9 mouse cellular contexts compared by ENCODE assay signal in the genomic region with DNA sequence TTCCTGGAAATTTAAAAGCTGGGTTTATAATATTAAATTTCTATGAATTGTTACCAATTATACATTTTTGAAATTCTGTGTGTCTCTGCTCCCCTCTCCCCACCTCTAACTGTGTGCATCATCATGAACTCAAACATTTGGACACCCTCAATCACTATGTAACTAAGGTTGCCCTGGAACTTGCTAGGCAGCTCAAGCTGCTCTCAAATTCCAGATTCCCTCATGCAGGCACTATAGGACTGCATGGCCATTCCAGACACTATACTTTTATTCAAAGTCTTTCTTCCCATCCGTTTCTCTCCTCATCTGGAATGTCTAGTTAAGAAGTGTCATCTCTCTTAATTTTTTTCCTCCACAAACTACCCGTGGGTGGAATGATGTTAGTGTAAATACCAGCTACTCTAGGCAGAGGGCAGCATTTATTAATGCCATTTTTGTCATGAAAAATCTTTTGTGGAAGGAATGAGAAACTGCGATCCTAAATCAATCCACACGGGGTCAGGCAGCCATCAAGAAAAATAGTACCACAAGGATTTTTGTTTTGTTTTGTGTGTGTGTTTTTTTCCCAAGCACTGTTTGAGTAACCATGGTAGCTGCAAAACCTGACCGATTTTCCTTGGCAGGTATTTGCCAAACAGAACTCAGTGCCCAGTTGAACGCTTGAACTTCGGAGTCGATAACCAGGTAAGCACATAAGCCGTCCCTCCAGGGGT. TPM values are rescaled to one million over a fixed set of nuclear protein-coding genes. Genes with fewer than 3 reads are reported as not detected.
DNase-seq lines count a peak whose midpoint lies in the region; ATAC-seq lines count a peak whose summit lies in the region.
"Had no signal": no experiment of that assay in that cellular context is flagged by ENCODE, and none has a peak within 500 bp of the region (broad histone marks: within the 10 kb centered on the region; RNA-seq: fewer than 3 reads in every experiment).

No protein-coding gene starts in this region.

- peak overlapping the region; percentile 32; the same call in 1 of the 2 replicates for H3K27ac ChIP-seq in forebrain, embryonic 10.5 days
- no peak overlapping the region for H3K27ac ChIP-seq in hindbrain, embryonic 16.5 days (ENCODE audit: low read depth, low read length)
- H3K27ac ChIP-seq in midbrain, embryonic 16.5 days (ENCODE audit: low read length) = no peak overlapping the region

- peak overlapping the region; percentile 35; the same call in 1 of the 2 replicates for H3K4me2 ChIP-seq in hindbrain, embryonic 16.5 days (ENCODE audit: low read length)
- H3K4me2 ChIP-seq in midbrain, embryonic 16.5 days (ENCODE audit: low read length) = peak overlapping the region; percentile 27

- peak; percentile 78 for ATAC-seq in hindbrain, embryonic 16.5 days
- ATAC-seq in midbrain, embryonic 16.5 days = peak; percentile 83

- peaks cover 13% of the 10 kb centered on the region for H3K4me1 ChIP-seq in forebrain, embryonic 10.5 days
- H3K4me1 ChIP-seq in hindbrain, embryonic 16.5 days (ENCODE audit: control insufficient read depth, insufficient read depth, low read depth, low read length) = no peaks in the 10 kb centered on the region
- H3K4me1 ChIP-seq in midbrain, embryonic 16.5 days (ENCODE audit: control insufficient read depth, insufficient read depth, low read length) = no peaks in the 10 kb centered on the region

- no peak overlapping the region for H3K4me3 ChIP-seq in forebrain, embryonic 10.5 days
- H3K4me3 ChIP-seq in hindbrain, embryonic 16.5 days (ENCODE audit: low read length) = no peak overlapping the region
- no peak overlapping the region for H3K4me3 ChIP-seq in midbrain, embryonic 16.5 days (ENCODE audit: low read depth, low read length)

- H3K9me3 ChIP-seq in forebrain, embryonic 10.5 days = no peaks in the 10 kb centered on the region
- H3K9me3 ChIP-seq in hindbrain, embryonic 16.5 days (ENCODE audit: control insufficient read depth, low read length) = no peaks in the 10 kb centered on the region
- H3K9me3 ChIP-seq in midbrain, embryonic 16.5 days (replicated peaks; ENCODE audit: control insufficient read depth, low read length, poor library complexity, severe bottlenecking) = no peaks in the 10 kb centered on the region; the same call in 1 of the 2 replicates

- 40% methylated on average over 9 of the region's 9 CpGs for WGBS in forebrain, embryonic 10.5 days
- 35% methylated on average over 9 of the region's 9 CpGs for WGBS in hindbrain, embryonic 16.5 days
- WGBS in midbrain, embryonic 16.5 days = 27% methylated on average over 9 of the region's 9 CpGs

- H3K27me3 ChIP-seq in forebrain, embryonic 10.5 days (ENCODE audit: poor library complexity, severe bottlenecking) = no peaks in the 10 kb centered on the region
- no peaks in the 10 kb centered on the region for H3K27me3 ChIP-seq in hindbrain, embryonic 16.5 days (replicated peaks; ENCODE audit: control insufficient read depth, insufficient read depth, low read length)
- H3K27me3 ChIP-seq in midbrain, embryonic 16.5 days (ENCODE audit: control insufficient read depth, insufficient read depth, low read depth, low read length) = no peaks in the 10 kb centered on the region

- peak; percentile 53 to 91 for DNase-seq in adrenal gland, adult (ENCODE audit: inconsistent age in 2 of 2, low spot score in 1 of 2)
- DNase-seq in adrenal gland, postnatal 25 days = no peak
- DNase-seq in c-Kit-positive CD71-negative TER-119-negative erythroid progenitor cells, embryonic 14.5 days (ENCODE audit: low read depth) = peak; percentile 22
- peak; percentile 39 for DNase-seq in forebrain, embryonic 10.5 days (ENCODE audit: extremely low spot score, low spot score)
- DNase-seq in left cerebral cortex, adult 8-10 months (ENCODE audit: low spot score in 2 of 2) = peak; percentile 33 to 36
- DNase-seq in spleen, adult 12 weeks (ENCODE audit: low spot score) = no peak

- H3K9ac ChIP-seq in hindbrain, embryonic 16.5 days (ENCODE audit: low read depth, low read length) = no peak overlapping the region
- H3K9ac ChIP-seq in midbrain, embryonic 16.5 days (ENCODE audit: low read depth, low read length) = no peak overlapping the region

- no peaks in the 10 kb centered on the region for H3K36me3 ChIP-seq in forebrain, embryonic 10.5 days (replicated peaks)
- no peaks in the 10 kb centered on the region for H3K36me3 ChIP-seq in hindbrain, embryonic 16.5 days (ENCODE audit: control insufficient read depth, insufficient read depth, low read length)
- H3K36me3 ChIP-seq in midbrain, embryonic 16.5 days (ENCODE audit: control insufficient read depth, insufficient read depth, low read length) = no peaks in the 10 kb centered on the region

RNA-seq across cellular contexts. Expression of a gene that starts 13.7 kb away (rescaled TPM):
- 6.9 and 11.7 TPM in 2 replicates for total RNA-seq in adrenal gland, postnatal 25 days (2021)
- polyA plus RNA-seq in forebrain, embryonic 10.5 days (2016; fragmentation: Nextera tagmentation; extraction: Ambion mirVana) = 3.4 and 3.6 TPM in 2 replicates
- polyA plus RNA-seq in hindbrain, embryonic 16.5 days (2015; fragmentation: Nextera tagmentation; extraction: Ambion mirVana) = 1.4 and 1.6 TPM in 2 replicates
- total RNA-seq in left cerebral cortex, adult 8-10 months (2022) = 1 to 10 TPM; 2.2 to 3.3 (median 3.0) TPM
- polyA plus RNA-seq in midbrain, embryonic 16.5 days (2015; fragmentation: Nextera tagmentation; extraction: Ambion mirVana) = 1.5 and 1.7 TPM in 2 replicates

RNA-seq across cellular contexts. Expression of a gene that starts 15.3 kb away (rescaled TPM):
- total RNA-seq in adrenal gland, postnatal 25 days (2021) = 0.39 TPM in 1 of 2 replicates, not detected in the other
- not detected in 2 replicates for polyA plus RNA-seq in forebrain, embryonic 10.5 days (2016; fragmentation: Nextera tagmentation; extraction: Ambion mirVana)
- 0.06 TPM in 1 of 2 replicates, not detected in the other for polyA plus RNA-seq in hindbrain, embryonic 16.5 days (2015; fragmentation: Nextera tagmentation; extraction: Ambion mirVana)
- under 1 TPM in 2 of 4 experiments, not detected in 2; 0.15 to 0.23 TPM for total RNA-seq in left cerebral cortex, adult 8-10 months (2022)
- polyA plus RNA-seq in midbrain, embryonic 16.5 days (2015; fragmentation: Nextera tagmentation; extraction: Ambion mirVana) = not detected in 2 replicates

RNA-seq across cellular contexts. Expression of a gene that starts 16.2 kb away (rescaled TPM):
- total RNA-seq in adrenal gland, postnatal 25 days (2021) = not detected in 2 replicates
- 1.5 and 1.9 TPM in 2 replicates for polyA plus RNA-seq in forebrain, embryonic 10.5 days (2016; fragmentation: Nextera tagmentation; extraction: Ambion mirVana)
- 0.63 and 0.85 TPM in 2 replicates for polyA plus RNA-seq in hindbrain, embryonic 16.5 days (2015; fragmentation: Nextera tagmentation; extraction: Ambion mirVana)
- total RNA-seq in left cerebral cortex, adult 8-10 months (2022) = not detected
- 0.76 and 0.90 TPM in 2 replicates for polyA plus RNA-seq in midbrain, embryonic 16.5 days (2015; fragmentation: Nextera tagmentation; extraction: Ambion mirVana)

RNA-seq across cellular contexts. Expression of a gene that starts 59.8 kb away (rescaled TPM):
- not detected in 2 replicates for total RNA-seq in adrenal gland, postnatal 25 days (2021)
- polyA plus RNA-seq in forebrain, embryonic 10.5 days (2016; fragmentation: Nextera tagmentation; extraction: Ambion mirVana) = not detected in 2 replicates
- polyA plus RNA-seq in hindbrain, embryonic 16.5 days (2015; fragmentation: Nextera tagmentation; extraction: Ambion mirVana) = 0.15 TPM in 1 of 2 replicates, not detected in the other
- not detected for total RNA-seq in left cerebral cortex, adult 8-10 months (2022)
- polyA plus RNA-seq in midbrain, embryonic 16.5 days (2015; fragmentation: Nextera tagmentation; extraction: Ambion mirVana) = not detected in 2 replicates
- polyA plus RNA-seq: heart, embryonic 16.5 days had no signal

Comparison
In these comparisons a context has a peak if more than half of its experiments do, and no peak if none do; other contexts are left out.
1. DNase-seq: peak in adrenal gland, adult (2 of 2), c-Kit-positive CD71-negative TER-119-negative erythroid progenitor cells, embryonic 14.5 days (single experiment), forebrain, embryonic 10.5 days (single experiment) and left cerebral cortex, adult 8-10 months (2 of 2); none in adrenal gland, postnatal 25 days (single experiment) and spleen, adult 12 weeks (single experiment).